Mouse (Mus musculus) neural tube, embryonic 11.5 days (tissue): Measurements from ENCODE around the gene Pam. TPM values are rescaled to one million over a fixed set of nuclear protein-coding genes. Genes with fewer than 3 reads are reported as not detected.

Experiments used
- ATAC-seq: fragments of 200-750 bp; cut with Nextera tagmentation; 2 replicates; pipeline ENCODE4 v1.8.0; 2017; ENCODE audit warnings: moderate number of reproducible peaks, mild to moderate bottlenecking, moderate TSS enrichment, moderate library complexity; ENCODE audit not compliant: insufficient read depth, low FRiP score, low TSS enrichment
- DNase-seq: peaks from one replicate; pipeline ENCODE4 v3.0.0-alpha.2; 2015; ENCODE audit warnings: low spot score
- H3K27ac ChIP-seq: fragments of 300-500 bp; sonication (generic); 2 replicates; pipeline ENCODE4 v1.5.1; 2014; ENCODE audit warnings: low read depth, mild to moderate bottlenecking, low read length
- H3K27me3 ChIP-seq: fragments of 300-500 bp; sonication (generic); 2 replicates; pipeline ENCODE4 v1.6.1; 2014; ENCODE audit warnings: mild to moderate bottlenecking, low read length, mixed read lengths; ENCODE audit not compliant: control insufficient read depth, insufficient read depth
- H3K36me3 ChIP-seq: fragments of 300-500 bp; sonication (generic); 2 replicates; pipeline ENCODE4 v1.6.1; 2014; ENCODE audit warnings: mild to moderate bottlenecking, low read length, moderate library complexity, mixed read lengths; ENCODE audit not compliant: control insufficient read depth, insufficient read depth
- H3K4me1 ChIP-seq: fragments of 300-500 bp; sonication (generic); 2 replicates; pipeline ENCODE4 v1.6.1; 2014; ENCODE audit warnings: low read length, mixed read lengths; ENCODE audit not compliant: control insufficient read depth, insufficient read depth
- H3K4me2 ChIP-seq: fragments of 300-500 bp; sonication (generic); 2 replicates; pipeline ENCODE4 v1.6.1; 2014; ENCODE audit warnings: low read depth, mild to moderate bottlenecking, moderate library complexity
- H3K4me3 ChIP-seq: fragments of 300-500 bp; sonication (generic); 2 replicates; pipeline ENCODE4 v1.5.1; 2014; ENCODE audit warnings: low read depth, low read length
- H3K9ac ChIP-seq: fragments of 300-500 bp; sonication (generic); 2 replicates; pipeline ENCODE4 v1.6.1; 2014; ENCODE audit warnings: mild to moderate bottlenecking, low read length
- H3K9me3 ChIP-seq: fragments of 300-500 bp; sonication (generic); 2 replicates; pipeline ENCODE4 v1.6.1; 2016; ENCODE audit warnings: low read length; ENCODE audit not compliant: control insufficient read depth
- WGBS: fragments of 180-500 bp; shearing (Covaris S2); extraction: QIAGEN DNeasy Blood & Tissue Kit; methylation state at CpG from one replicate; pipeline ENCODE4 v1.1.7; 2014; 5-methylcytosine and 5-hydroxymethylcytosine counted together
- polyA plus RNA-seq: library from polyadenylated mRNA; unstranded; fragments of >200 nt; fragmentation: Nextera tagmentation; extraction: Ambion mirVana; gene quantifications from 2 replicates; pipeline ENCODE4 v1.2.1, GENCODE M21; 2014

Pam gene
- polyA plus RNA-seq, 1 experiment from 2014 or later: 18.8 TPM

DNA sequence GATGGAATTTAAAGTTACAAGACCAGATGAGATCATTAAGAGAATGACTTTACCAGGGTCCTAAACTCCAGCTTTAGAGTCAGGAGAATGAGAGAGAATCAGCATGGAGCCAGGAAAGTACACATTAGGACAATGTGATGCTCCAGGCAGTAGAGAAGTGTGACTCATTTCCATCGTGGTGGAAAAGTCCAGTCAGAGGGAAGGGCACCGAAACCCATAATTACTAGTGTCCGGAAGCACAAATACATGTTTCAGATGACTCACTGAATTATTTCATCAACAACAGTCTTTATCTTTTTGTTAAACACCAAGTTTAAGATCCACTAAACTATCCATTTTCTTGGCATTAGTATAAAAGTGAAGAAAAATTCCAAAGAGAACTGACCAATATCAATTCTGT is 57.2 kb downstream of the Pam start:
- H3K36me3 ChIP-seq: no peaks in the 10 kb centered on the region
- no peaks in the 10 kb centered on the region for H3K27me3 ChIP-seq
- 79% methylated on average over 3 of the region's 3 CpGs for WGBS
- DNase-seq (no peak), ATAC-seq (no peak)
- no peaks in the 10 kb centered on the region for H3K9me3 ChIP-seq
- no peak overlapping the region for H3K27ac ChIP-seq
- no peaks in the 10 kb centered on the region for H3K4me1 ChIP-seq
- no peak overlapping the region for H3K9ac ChIP-seq
- no peak overlapping the region for H3K4me3 ChIP-seq
- H3K4me2 ChIP-seq: no peak overlapping the region

DNA sequence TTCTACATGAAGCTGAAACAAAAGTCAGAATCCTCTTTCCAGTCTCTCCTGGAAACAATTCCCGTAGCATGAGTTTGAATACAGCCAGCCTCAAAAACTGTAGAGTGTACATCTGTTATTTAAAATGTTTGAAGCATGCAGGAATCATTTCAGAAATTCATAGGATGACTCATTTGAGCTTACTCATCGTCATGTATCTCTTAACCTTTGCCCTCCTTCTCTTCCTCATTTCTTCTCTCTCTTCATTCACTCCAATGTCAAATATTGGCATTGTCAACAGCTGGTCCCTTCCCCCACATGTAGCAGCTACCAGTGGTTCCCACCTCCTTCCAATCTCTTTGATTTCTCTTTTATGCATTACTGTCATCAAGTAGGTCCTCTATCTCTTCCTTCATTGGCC is 59.7 kb downstream of the Pam start:
- H3K4me3 ChIP-seq: no peak overlapping the region
- no peak overlapping the region for H3K27ac ChIP-seq
- no peak overlapping the region for H3K4me2 ChIP-seq
- H3K36me3 ChIP-seq: no peaks in the 10 kb centered on the region
- no peak for ATAC-seq
- no peaks in the 10 kb centered on the region for H3K27me3 ChIP-seq
- no peak overlapping the region for H3K9ac ChIP-seq
- no peak for DNase-seq
- H3K4me1 ChIP-seq: no peaks in the 10 kb centered on the region
- WGBS: 88% methylated on average over 2 of the region's 2 CpGs
- H3K9me3 ChIP-seq: no peaks in the 10 kb centered on the region

DNA sequence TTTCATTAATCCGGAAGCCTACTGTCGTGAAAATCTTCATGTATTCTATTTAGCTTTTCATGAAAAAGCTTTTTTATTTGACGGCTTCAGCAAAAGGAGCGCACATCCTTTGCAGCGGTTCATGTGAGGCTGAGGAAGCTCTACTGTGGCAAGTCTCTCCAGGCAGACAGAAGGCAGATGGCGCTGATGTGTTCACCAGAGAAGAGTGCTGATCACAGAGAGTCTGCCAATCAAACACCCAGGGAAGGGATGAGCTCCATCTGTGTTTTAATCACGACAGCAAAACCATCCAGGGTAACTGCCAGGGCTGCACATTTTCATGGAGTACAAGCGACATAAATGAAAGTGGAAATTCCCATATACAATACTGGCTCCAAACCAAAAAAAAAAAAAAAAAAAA is 63.6 kb downstream of the Pam start:
- ATAC-seq (no peak), DNase-seq (no peak)
- Histone ChIP-seq H3K27ac (no peak overlapping the region), H3K36me3 (no peaks in the 10 kb centered on the region), H3K27me3 (no peaks in the 10 kb centered on the region), H3K4me1 (no peaks in the 10 kb centered on the region), H3K9me3 (no peaks in the 10 kb centered on the region), H3K9ac (no peak overlapping the region), H3K4me2 (no peak overlapping the region), H3K4me3 (no peak overlapping the region)
- WGBS: 84% methylated on average over 8 of the region's 8 CpGs

DNA sequence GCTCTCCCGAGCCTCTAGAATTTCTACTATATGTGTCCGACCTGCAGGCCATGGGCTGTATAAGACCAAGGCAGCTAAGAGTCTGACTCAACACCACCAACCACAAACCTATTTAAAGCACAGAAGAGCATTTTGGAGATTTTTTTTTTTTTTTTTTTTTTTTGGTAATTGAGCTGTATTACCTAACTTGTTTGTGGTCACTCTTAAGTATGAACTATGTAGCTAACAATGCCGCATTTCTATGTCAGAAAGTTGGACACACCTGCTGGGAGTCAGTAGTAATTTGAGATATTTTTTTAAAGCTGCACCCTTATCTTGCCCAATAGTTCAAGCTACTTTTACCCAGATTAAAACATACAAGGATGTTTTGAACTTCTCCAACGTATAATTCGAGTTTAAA is 66.4 kb downstream of the Pam start:
- H3K27ac ChIP-seq: no peak overlapping the region
- H3K9ac ChIP-seq: no peak overlapping the region
- no peaks in the 10 kb centered on the region for H3K27me3 ChIP-seq
- no peak overlapping the region for H3K4me3 ChIP-seq
- H3K4me2 ChIP-seq: no peak overlapping the region
- H3K9me3 ChIP-seq: no peaks in the 10 kb centered on the region
- WGBS: 92% methylated on average over 5 of the region's 5 CpGs
- no peaks in the 10 kb centered on the region for H3K36me3 ChIP-seq
- DNase-seq (no peak), ATAC-seq (no peak)
- no peaks in the 10 kb centered on the region for H3K4me1 ChIP-seq

DNA sequence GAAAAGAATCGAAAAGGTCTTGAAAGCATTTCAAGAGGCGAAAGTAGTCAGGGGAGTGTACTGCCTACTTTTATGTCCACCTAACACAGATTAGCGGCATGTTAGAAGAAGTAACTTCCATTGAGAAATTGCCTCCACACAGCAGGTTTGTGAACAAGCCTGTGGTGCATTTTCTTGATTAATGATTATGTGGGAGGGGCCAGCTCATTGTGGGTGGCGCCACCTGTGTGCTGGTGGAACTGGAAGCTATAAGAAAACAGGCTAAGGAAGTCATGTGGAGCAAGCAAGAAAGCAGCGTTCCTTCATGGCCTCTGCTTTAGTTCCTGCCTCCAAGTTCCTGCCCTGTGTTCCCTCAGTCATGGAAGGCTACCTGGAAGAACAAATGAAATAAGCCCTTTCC is 67.0 kb downstream of the Pam start:
- H3K4me1 ChIP-seq: no peaks in the 10 kb centered on the region
- no peak overlapping the region for H3K9ac ChIP-seq
- H3K27ac ChIP-seq: no peak overlapping the region
- no peak for DNase-seq
- no peaks in the 10 kb centered on the region for H3K9me3 ChIP-seq
- H3K27me3 ChIP-seq: no peaks in the 10 kb centered on the region
- no peak for ATAC-seq
- H3K36me3 ChIP-seq: no peaks in the 10 kb centered on the region
- H3K4me3 ChIP-seq: no peak overlapping the region
- no peak overlapping the region for H3K4me2 ChIP-seq
- WGBS: 84% methylated on average over 5 of the region's 5 CpGs

DNA sequence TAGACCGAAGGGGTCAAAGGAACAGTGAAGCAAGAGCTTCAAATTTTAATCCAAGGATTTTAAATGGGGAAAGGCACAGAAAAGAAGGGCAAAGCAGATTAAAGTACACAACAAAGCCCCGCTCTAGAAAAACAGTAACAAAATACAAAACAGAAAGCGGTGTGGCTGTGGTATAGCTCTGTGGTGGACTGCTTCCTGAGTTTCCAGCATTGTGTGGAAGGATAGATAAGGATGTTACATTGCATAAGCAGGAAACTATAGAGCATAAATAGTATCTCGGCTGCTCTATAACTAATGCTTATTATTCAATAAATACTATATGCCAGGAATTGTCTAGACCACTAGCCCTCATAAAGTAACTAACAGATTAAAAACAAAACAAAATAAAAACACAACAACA is 67.5 kb downstream of the Pam start:
- Histone ChIP-seq H3K9ac (no peak overlapping the region), H3K27ac (no peak overlapping the region), H3K4me2 (no peak overlapping the region), H3K27me3 (no peaks in the 10 kb centered on the region), H3K9me3 (no peaks in the 10 kb centered on the region), H3K4me1 (no peaks in the 10 kb centered on the region), H3K36me3 (no peaks in the 10 kb centered on the region), H3K4me3 (no peak overlapping the region)
- no peak for DNase-seq
- no peak for ATAC-seq
- 97% methylated on average over 4 of the region's 4 CpGs for WGBS

DNA sequence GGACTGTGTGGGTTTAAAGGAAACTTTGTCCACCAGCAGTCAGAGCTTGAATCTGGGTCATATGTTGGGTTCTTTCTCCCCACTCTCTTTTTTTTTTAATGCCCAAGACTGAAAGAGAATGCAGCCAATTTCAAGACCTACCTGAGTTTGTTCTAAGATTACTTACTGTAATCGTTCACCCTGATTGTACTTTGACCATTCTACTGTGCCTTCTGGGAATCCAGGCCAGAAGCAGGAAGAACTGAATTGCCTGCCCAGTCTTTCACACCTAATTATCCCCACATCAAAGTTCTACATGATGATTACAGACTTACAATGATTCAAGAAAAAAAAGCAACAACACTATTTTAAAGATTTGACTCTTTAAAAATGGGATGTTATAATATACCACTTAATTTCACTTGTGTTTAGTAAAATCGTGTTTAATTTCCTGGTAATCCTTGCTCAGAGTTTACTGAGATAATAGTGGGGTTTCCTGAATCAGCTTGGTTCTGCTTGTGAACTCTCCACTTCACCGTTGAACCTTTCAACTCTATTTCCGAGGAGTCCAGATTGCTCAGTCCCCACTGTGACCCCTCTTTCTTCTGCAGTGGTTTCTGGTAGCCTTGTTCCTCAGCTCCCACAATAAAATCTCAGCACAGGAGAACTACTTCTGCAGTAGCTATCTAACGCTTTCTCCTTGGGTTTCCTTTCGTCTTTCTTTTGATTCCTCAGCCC is 69.4 kb downstream of the Pam start:
- Histone ChIP-seq H3K4me3 (no peak overlapping the region), H3K36me3 (no peaks in the 10 kb centered on the region), H3K4me2 (no peak overlapping the region), H3K27ac (no peak overlapping the region), H3K9ac (no peak overlapping the region), H3K9me3 (no peaks in the 10 kb centered on the region), H3K4me1 (no peaks in the 10 kb centered on the region), H3K27me3 (no peaks in the 10 kb centered on the region)
- no peak for ATAC-seq
- WGBS: 83% methylated on average over 6 of the region's 6 CpGs
- DNase-seq: no peak

DNA sequence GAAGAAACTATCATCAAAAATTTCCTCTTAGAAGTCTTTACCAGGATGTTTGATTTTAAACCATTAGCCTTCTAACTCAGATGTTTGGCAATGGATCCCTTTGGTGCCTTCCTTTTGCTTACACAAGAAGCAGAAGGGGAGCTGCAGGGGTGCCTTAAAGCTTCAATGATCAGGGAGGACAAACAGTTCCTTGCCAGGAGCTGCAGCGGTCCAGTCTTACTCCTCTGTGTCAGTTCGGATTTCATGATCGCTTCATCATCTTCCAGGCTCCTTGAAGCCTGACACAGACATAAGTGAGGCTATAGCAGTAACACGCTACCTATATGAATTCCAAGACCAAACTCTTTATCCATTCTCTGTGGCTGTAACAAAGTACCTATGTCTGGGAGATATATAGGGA is 71.6 kb downstream of the Pam start:
- H3K9me3 ChIP-seq: no peaks in the 10 kb centered on the region
- H3K27me3 ChIP-seq: no peaks in the 10 kb centered on the region
- H3K4me3 ChIP-seq: no peak overlapping the region
- WGBS: 87% methylated on average over 4 of the region's 4 CpGs
- H3K9ac ChIP-seq: no peak overlapping the region
- no peak for DNase-seq
- no peaks in the 10 kb centered on the region for H3K36me3 ChIP-seq
- no peak for ATAC-seq
- H3K27ac ChIP-seq: no peak overlapping the region
- H3K4me2 ChIP-seq: no peak overlapping the region
- no peaks in the 10 kb centered on the region for H3K4me1 ChIP-seq

DNA sequence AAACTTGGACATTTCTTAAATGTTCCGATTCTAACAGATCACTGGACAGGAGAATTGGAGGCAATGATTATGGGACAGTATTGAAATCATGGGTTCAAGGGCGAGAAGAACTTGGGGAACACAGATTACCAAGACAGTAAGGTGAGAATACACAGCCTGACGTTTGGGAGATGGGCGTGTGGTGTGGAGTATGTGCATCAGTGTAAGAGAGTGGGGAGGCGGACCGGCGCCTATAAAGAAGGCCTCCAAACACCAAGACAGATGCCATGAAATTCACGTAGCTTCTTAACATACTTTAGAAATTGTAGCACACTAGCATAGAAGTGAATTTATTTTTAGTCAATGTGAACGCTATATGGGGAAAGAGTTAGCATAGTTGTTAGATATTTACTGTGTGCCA is 76.5 kb downstream of the Pam start:
- no peak for DNase-seq
- no peak for ATAC-seq
- no peaks in the 10 kb centered on the region for H3K36me3 ChIP-seq
- no peak overlapping the region for H3K4me2 ChIP-seq
- no peaks in the 10 kb centered on the region for H3K27me3 ChIP-seq
- no peaks in the 10 kb centered on the region for H3K9me3 ChIP-seq
- H3K9ac ChIP-seq: no peak overlapping the region
- no peaks in the 10 kb centered on the region for H3K4me1 ChIP-seq
- H3K27ac ChIP-seq: no peak overlapping the region
- 90% methylated on average over 9 of the region's 9 CpGs for WGBS
- H3K4me3 ChIP-seq: no peak overlapping the region
